Mouse (Mus musculus): Measurements from ENCODE around the gene Hagh. TPM values are rescaled to one million over a fixed set of nuclear protein-coding genes. Genes with fewer than 3 reads are reported as not detected.

The Hagh gene
- polyA plus RNA-seq, 1 experiment from 2014 or later, result 24.1 TPM

GRCm38 (mm10) chr17:24867914-24868313, 28.0 kb downstream of the Hagh start:
- no peaks in the 10 kb centered on the region for H3K9me3 ChIP-seq (replicated peaks; ENCODE audit: control insufficient read depth, low read length)
- no peaks in the 10 kb centered on the region for H3K27me3 ChIP-seq (ENCODE audit: control insufficient read depth, insufficient read depth, low read length)
- H3K4me3 ChIP-seq (ENCODE audit: low read depth, low read length), result no peak overlapping the region
- H3K4me1 ChIP-seq (ENCODE audit: control insufficient read depth, insufficient read depth, low read length), result no peaks in the 10 kb centered on the region
- H3K9ac ChIP-seq (replicated peaks; ENCODE audit: low read length), result no peak overlapping the region
- DNase-seq (ENCODE audit: low spot score) (no peak), ATAC-seq (replicated peaks; ENCODE audit: insufficient number of reproducible peaks, low FRiP score, low TSS enrichment, low read depth) (no peak)
- H3K36me3 ChIP-seq (replicated peaks; ENCODE audit: control insufficient read depth, insufficient read depth, low read depth, low read length), result no peaks in the 10 kb centered on the region
- H3K27ac ChIP-seq (replicated peaks; ENCODE audit: low read depth, low read length), result no peak overlapping the region
- H3K4me2 ChIP-seq (ENCODE audit: low read depth, low read length), result no peak overlapping the region
- WGBS, result 88% methylated on average over 10 of the region's 10 CpGs

- H3K4me1 ChIP-seq (ENCODE audit: control insufficient read depth, insufficient read depth, low read length), result no peaks in the 10 kb centered on the region; the same call in 1 of the 2 replicates
These were observed 33.9 kb downstream of the Hagh start for GRCm38 (mm10) chr17:24873695-24874404.

DNA sequence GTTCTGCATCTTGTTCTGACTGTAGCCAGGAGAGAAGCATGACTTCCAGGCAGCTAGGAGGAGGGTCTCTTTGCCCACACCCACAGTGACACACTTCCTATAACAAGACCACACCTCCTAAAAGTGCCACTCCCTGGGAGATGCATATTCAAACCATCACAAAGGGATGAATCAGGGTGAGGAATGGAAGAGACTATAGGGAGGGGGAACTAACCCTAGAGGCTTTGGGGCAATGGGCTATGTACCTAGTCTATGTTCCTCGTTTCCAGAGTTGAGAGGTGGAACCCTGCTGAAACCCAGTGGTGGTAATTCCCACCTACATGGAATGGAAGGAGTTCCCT, 34.4 kb downstream of the Hagh start:
- no peak for DNase-seq (ENCODE audit: low spot score)
- H3K9ac ChIP-seq (replicated peaks; ENCODE audit: low read length), result no peak overlapping the region

More at GRCm38 (mm10) chr17:24873695-24874404, 33.9 kb downstream of the Hagh start:
- WGBS, result 52% methylated on average over 4 of the region's 4 CpGs
- H3K9ac ChIP-seq (replicated peaks; ENCODE audit: low read length), result no peak overlapping the region
- H3K36me3 ChIP-seq (replicated peaks; ENCODE audit: control insufficient read depth, insufficient read depth, low read depth, low read length), result no peaks in the 10 kb centered on the region
- no peak overlapping the region for H3K27ac ChIP-seq (replicated peaks; ENCODE audit: low read depth, low read length)
- DNase-seq (ENCODE audit: low spot score) (no peak), ATAC-seq (replicated peaks; ENCODE audit: insufficient number of reproducible peaks, low FRiP score, low TSS enrichment, low read depth) (no peak)
- H3K4me3 ChIP-seq (ENCODE audit: low read depth, low read length), result no peak overlapping the region
- no peaks in the 10 kb centered on the region for H3K27me3 ChIP-seq (ENCODE audit: control insufficient read depth, insufficient read depth, low read length)
- no peaks in the 10 kb centered on the region for H3K9me3 ChIP-seq (replicated peaks; ENCODE audit: control insufficient read depth, low read length)
- H3K4me2 ChIP-seq (ENCODE audit: low read depth, low read length), result no peak overlapping the region

DNA sequence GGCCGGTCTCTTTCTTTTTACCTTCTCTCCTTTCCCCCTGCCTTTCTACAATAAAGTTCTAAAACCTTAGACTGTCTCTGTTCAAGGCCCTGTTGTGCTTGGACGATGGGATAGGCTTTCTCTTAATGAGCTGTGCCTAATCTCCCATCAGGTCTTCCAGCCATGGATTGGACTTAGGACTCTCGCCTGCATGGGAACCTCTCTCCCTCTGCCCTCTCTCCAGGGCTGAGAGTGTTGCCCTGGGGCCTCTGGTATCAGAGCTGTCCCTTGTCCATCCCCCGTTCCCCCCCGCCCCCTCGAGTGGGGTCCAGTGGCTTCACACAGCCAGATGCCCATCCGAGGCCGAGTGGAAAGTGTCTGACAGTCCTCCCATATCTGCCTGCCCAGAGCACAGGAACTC, 35.0 kb downstream of the Hagh start:
- no peak overlapping the region for H3K9ac ChIP-seq (replicated peaks; ENCODE audit: low read length)
- 82% methylated on average over 8 of the region's 8 CpGs for WGBS
- no peak overlapping the region for H3K27ac ChIP-seq (replicated peaks; ENCODE audit: low read depth, low read length)
- H3K27me3 ChIP-seq (ENCODE audit: control insufficient read depth, insufficient read depth, low read length), result no peaks in the 10 kb centered on the region
- no peaks in the 10 kb centered on the region for H3K9me3 ChIP-seq (replicated peaks; ENCODE audit: control insufficient read depth, low read length)
- no peaks in the 10 kb centered on the region; the same call in 1 of the 2 replicates for H3K4me1 ChIP-seq (ENCODE audit: control insufficient read depth, insufficient read depth, low read length)
- no peak overlapping the region for H3K4me2 ChIP-seq (ENCODE audit: low read depth, low read length)
- H3K4me3 ChIP-seq (ENCODE audit: low read depth, low read length), result no peak overlapping the region
- no peaks in the 10 kb centered on the region for H3K36me3 ChIP-seq (replicated peaks; ENCODE audit: control insufficient read depth, insufficient read depth, low read depth, low read length)
- ATAC-seq (replicated peaks; ENCODE audit: insufficient number of reproducible peaks, low FRiP score, low TSS enrichment, low read depth) (no peak), DNase-seq (ENCODE audit: low spot score) (no peak)

More for the DNA sequence above, 34.4 kb downstream of the Hagh start:
- no peaks in the 10 kb centered on the region for H3K36me3 ChIP-seq (replicated peaks; ENCODE audit: control insufficient read depth, insufficient read depth, low read depth, low read length)
- H3K27me3 ChIP-seq (ENCODE audit: control insufficient read depth, insufficient read depth, low read length), result no peaks in the 10 kb centered on the region
- WGBS, result 53% methylated on average over 1 of the region's 1 CpGs
- no peaks in the 10 kb centered on the region; the same call in 1 of the 2 replicates for H3K4me1 ChIP-seq (ENCODE audit: control insufficient read depth, insufficient read depth, low read length)
- no peaks in the 10 kb centered on the region for H3K9me3 ChIP-seq (replicated peaks; ENCODE audit: control insufficient read depth, low read length)
- H3K27ac ChIP-seq (replicated peaks; ENCODE audit: low read depth, low read length), result no peak overlapping the region
- no peak for ATAC-seq (replicated peaks; ENCODE audit: insufficient number of reproducible peaks, low FRiP score, low TSS enrichment, low read depth)
- no peak overlapping the region for H3K4me3 ChIP-seq (ENCODE audit: low read depth, low read length)
- H3K4me2 ChIP-seq (ENCODE audit: low read depth, low read length), result no peak overlapping the region

GRCm38 (mm10) chr17:24877336-24878116, 37.6 kb downstream of the Hagh start:
- Histone ChIP-seq H3K4me1 (ENCODE audit: control insufficient read depth, insufficient read depth, low read length) (no peaks in the 10 kb centered on the region; the same call in 1 of the 2 replicates), H3K27me3 (ENCODE audit: control insufficient read depth, insufficient read depth, low read length) (no peaks in the 10 kb centered on the region), H3K4me3 (ENCODE audit: low read depth, low read length) (no peak overlapping the region), H3K4me2 (ENCODE audit: low read depth, low read length) (no peak overlapping the region), H3K27ac (replicated peaks; ENCODE audit: low read depth, low read length) (no peak overlapping the region), H3K36me3 (replicated peaks; ENCODE audit: control insufficient read depth, insufficient read depth, low read depth, low read length) (no peaks in the 10 kb centered on the region), H3K9ac (replicated peaks; ENCODE audit: low read length) (peak overlapping the region; percentile 22), H3K9me3 (replicated peaks; ENCODE audit: control insufficient read depth, low read length) (no peaks in the 10 kb centered on the region)
- peak; percentile 17; the same call in 1 of the 2 replicates for ATAC-seq (replicated peaks; ENCODE audit: insufficient number of reproducible peaks, low FRiP score, low TSS enrichment, low read depth)
- no peak for DNase-seq (ENCODE audit: low spot score)
- WGBS, result 55% methylated on average over 10 of the region's 10 CpGs

GRCm38 (mm10) chr17:24878117-24878397, 38.1 kb downstream of the Hagh start:
- no peak overlapping the region for H3K4me2 ChIP-seq (ENCODE audit: low read depth, low read length)
- no peaks in the 10 kb centered on the region; the same call in 1 of the 2 replicates for H3K4me1 ChIP-seq (ENCODE audit: control insufficient read depth, insufficient read depth, low read length)
- DNase-seq (ENCODE audit: low spot score), result no peak
- WGBS, result 22% methylated on average over 5 of the region's 5 CpGs
- H3K27ac ChIP-seq (replicated peaks; ENCODE audit: low read depth, low read length), result no peak overlapping the region
- no peaks in the 10 kb centered on the region; the same call in 1 of the 2 replicates for H3K36me3 ChIP-seq (replicated peaks; ENCODE audit: control insufficient read depth, insufficient read depth, low read depth, low read length)
- ATAC-seq (replicated peaks; ENCODE audit: insufficient number of reproducible peaks, low FRiP score, low TSS enrichment, low read depth), result peak; percentile 27; the same call in 1 of the 2 replicates
- H3K27me3 ChIP-seq (ENCODE audit: control insufficient read depth, insufficient read depth, low read length), result no peaks in the 10 kb centered on the region
- H3K4me3 ChIP-seq (ENCODE audit: low read depth, low read length), result no peak overlapping the region
- no peak overlapping the region for H3K9ac ChIP-seq (replicated peaks; ENCODE audit: low read length)
- no peaks in the 10 kb centered on the region for H3K9me3 ChIP-seq (replicated peaks; ENCODE audit: control insufficient read depth, low read length)

DNA sequence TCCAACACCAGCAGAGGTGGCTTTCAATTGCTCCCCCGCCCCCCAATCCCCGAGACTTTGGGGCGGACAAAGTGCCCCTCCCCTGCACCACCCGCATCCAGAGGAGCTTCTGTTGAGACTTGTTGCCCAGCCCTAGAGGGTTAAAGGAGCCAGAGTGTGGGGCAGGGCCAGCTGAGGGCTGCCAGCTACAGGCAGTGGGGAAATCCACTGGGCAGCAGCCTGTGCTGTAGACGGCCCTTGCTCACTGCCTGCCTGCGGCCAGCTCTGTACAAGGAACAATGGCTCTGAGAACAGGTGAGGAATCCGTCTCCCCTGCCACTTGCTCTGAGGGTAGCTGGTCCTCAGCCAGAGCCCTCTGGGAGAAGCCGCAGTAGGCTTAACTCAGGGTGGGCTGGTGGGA, 38.6 kb downstream of the Hagh start:
- Histone ChIP-seq H3K4me1 (ENCODE audit: control insufficient read depth, insufficient read depth, low read length) (no peaks in the 10 kb centered on the region; the same call in 1 of the 2 replicates), H3K4me2 (ENCODE audit: low read depth, low read length) (no peak overlapping the region), H3K9ac (replicated peaks; ENCODE audit: low read length) (peak overlapping the region; percentile 6; the same call in 1 of the 2 replicates), H3K27ac (replicated peaks; ENCODE audit: low read depth, low read length) (no peak overlapping the region), H3K27me3 (ENCODE audit: control insufficient read depth, insufficient read depth, low read length) (no peaks in the 10 kb centered on the region), H3K9me3 (replicated peaks; ENCODE audit: control insufficient read depth, low read length) (no peaks in the 10 kb centered on the region), H3K36me3 (replicated peaks; ENCODE audit: control insufficient read depth, insufficient read depth, low read depth, low read length) (no peaks in the 10 kb centered on the region; the same call in 1 of the 2 replicates), H3K4me3 (ENCODE audit: low read depth, low read length) (no peak overlapping the region)
- ATAC-seq (replicated peaks; ENCODE audit: insufficient number of reproducible peaks, low FRiP score, low TSS enrichment, low read depth) (no peak), DNase-seq (ENCODE audit: low spot score) (no peak)
- WGBS, result 80% methylated on average over 8 of the region's 8 CpGs

Data from embryonic facial prominence, embryonic 11.5 days (tissue).